Mouse (Mus musculus) intestine, embryonic 15.5 days (tissue): ENCODE results near the gene Gm37240. TPM values are rescaled to one million over a fixed set of nuclear protein-coding genes. Genes with fewer than 3 reads are reported as not detected.

Source experiments
- ATAC-seq: fragments of 200-750 bp; cut with Nextera tagmentation; 2 replicates; pipeline ENCODE4 v1.8.0; 2017; ENCODE audit warnings: moderate TSS enrichment, moderate library complexity
- H3K27ac ChIP-seq: fragments of 300-500 bp; sonication (generic); 2 replicates; pipeline ENCODE4 v1.5.1; 2015; ENCODE audit warnings: mild to moderate bottlenecking, inconsistent platforms
- H3K27me3 ChIP-seq: fragments of 300-500 bp; sonication (generic); replicated peaks from 2 replicates; pipeline ENCODE4 v1.6.1; 2015; ENCODE audit warnings: inconsistent platforms
- H3K36me3 ChIP-seq: fragments of 300-500 bp; sonication (generic); 2 replicates; pipeline ENCODE4 v1.6.1; 2015; ENCODE audit warnings: inconsistent platforms
- H3K4me1 ChIP-seq: fragments of 300-500 bp; sonication (generic); replicated peaks from 2 replicates; pipeline ENCODE4 v1.6.1; 2015; ENCODE audit warnings: inconsistent platforms
- H3K4me2 ChIP-seq: fragments of 300-500 bp; sonication (generic); replicated peaks from 2 replicates; pipeline ENCODE4 v1.6.1; 2015; ENCODE audit warnings: mild to moderate bottlenecking, inconsistent platforms
- H3K4me3 ChIP-seq: fragments of 300-500 bp; sonication (generic); replicated peaks from 2 replicates; pipeline ENCODE4 v1.5.1; 2015; ENCODE audit warnings: inconsistent platforms
- H3K9ac ChIP-seq: fragments of 300-500 bp; sonication (generic); 2 replicates; pipeline ENCODE4 v1.6.1; 2015; ENCODE audit warnings: inconsistent platforms
- H3K9me3 ChIP-seq: fragments of 300-500 bp; sonication (generic); 2 replicates; pipeline ENCODE4 v1.6.1; 2016; ENCODE audit warnings: inconsistent platforms
- WGBS: fragments of 180-500 bp; shearing (Covaris S2); methylation state at CpG from one replicate; pipeline ENCODE4 v1.1.7; 2015; 5-methylcytosine and 5-hydroxymethylcytosine counted together
- polyA plus RNA-seq: library from polyadenylated mRNA; unstranded; fragments of >200 nt; fragmentation: Nextera tagmentation; extraction: Ambion mirVana; gene quantifications from 2 replicates; pipeline ENCODE4 v1.2.1, GENCODE M21; 2015

The Gm37240 gene
- polyA plus RNA-seq, 1 experiment from 2014 or later = 6.5 TPM

GRCm38 (mm10) chr3:85860996-85861395, 26.3 kb downstream of the Gm37240 start:
- no peaks in the 10 kb centered on the region for H3K9me3 ChIP-seq
- no peak for ATAC-seq
- WGBS = 77% methylated on average over 5 of the region's 5 CpGs
- H3K4me3 ChIP-seq = no peak overlapping the region
- H3K4me2 ChIP-seq = no peak overlapping the region
- no peak overlapping the region for H3K9ac ChIP-seq
- no peaks in the 10 kb centered on the region for H3K36me3 ChIP-seq
- H3K27me3 ChIP-seq = no peaks in the 10 kb centered on the region
- no peaks in the 10 kb centered on the region for H3K4me1 ChIP-seq
- no peak overlapping the region for H3K27ac ChIP-seq

GRCm38 (mm10) chr3:85859311-85859710, 28.0 kb downstream of the Gm37240 start:
- no peak overlapping the region for H3K4me3 ChIP-seq
- 73% methylated on average over 6 of the region's 6 CpGs for WGBS
- H3K27ac ChIP-seq = no peak overlapping the region
- no peaks in the 10 kb centered on the region for H3K27me3 ChIP-seq
- H3K9me3 ChIP-seq = no peaks in the 10 kb centered on the region
- no peak for ATAC-seq
- no peak overlapping the region for H3K9ac ChIP-seq
- no peaks in the 10 kb centered on the region for H3K36me3 ChIP-seq
- no peaks in the 10 kb centered on the region for H3K4me1 ChIP-seq
- H3K4me2 ChIP-seq = no peak overlapping the region

GRCm38 (mm10) chr3:85858140-85859135, 28.9 kb downstream of the Gm37240 start:
- Histone ChIP-seq H3K4me1 (no peaks in the 10 kb centered on the region), H3K4me3 (no peak overlapping the region), H3K36me3 (no peaks in the 10 kb centered on the region), H3K27me3 (no peaks in the 10 kb centered on the region), H3K4me2 (no peak overlapping the region), H3K9ac (no peak overlapping the region), H3K27ac (no peak overlapping the region), H3K9me3 (no peaks in the 10 kb centered on the region)
- 69% methylated on average over 11 of the region's 11 CpGs for WGBS
- ATAC-seq = no peak

- no peaks in the 10 kb centered on the region for H3K9me3 ChIP-seq
- H3K9ac ChIP-seq = no peak overlapping the region
- H3K4me2 ChIP-seq = no peak overlapping the region
- H3K4me1 ChIP-seq = no peaks in the 10 kb centered on the region
- H3K36me3 ChIP-seq = no peaks in the 10 kb centered on the region
- H3K27me3 ChIP-seq = no peaks in the 10 kb centered on the region
- H3K4me3 ChIP-seq = no peak overlapping the region
- 56% methylated on average over 4 of the region's 4 CpGs for WGBS
- no peak for ATAC-seq
- no peak overlapping the region for H3K27ac ChIP-seq
Observed at GRCm38 (mm10) chr3:85857083-85857482, 30.2 kb downstream of the Gm37240 start.

- no peaks in the 10 kb centered on the region for H3K4me1 ChIP-seq
- H3K9me3 ChIP-seq = no peaks in the 10 kb centered on the region
- no peak overlapping the region for H3K27ac ChIP-seq
- H3K4me3 ChIP-seq = no peak overlapping the region
- H3K4me2 ChIP-seq = no peak overlapping the region
- WGBS = 85% methylated on average over 5 of the region's 5 CpGs
- ATAC-seq = no peak
- no peak overlapping the region for H3K9ac ChIP-seq
- H3K27me3 ChIP-seq = no peaks in the 10 kb centered on the region
- no peaks in the 10 kb centered on the region for H3K36me3 ChIP-seq
Observed at GRCm38 (mm10) chr3:85855947-85856346, 31.4 kb downstream of the Gm37240 start.

GRCm38 (mm10) chr3:85855043-85855442, 32.3 kb downstream of the Gm37240 start:
- Histone ChIP-seq H3K27ac (no peak overlapping the region), H3K9ac (no peak overlapping the region), H3K9me3 (no peaks in the 10 kb centered on the region), H3K36me3 (no peaks in the 10 kb centered on the region), H3K27me3 (no peaks in the 10 kb centered on the region), H3K4me2 (no peak overlapping the region), H3K4me3 (no peak overlapping the region), H3K4me1 (no peaks in the 10 kb centered on the region)
- 91% methylated on average over 3 of the region's 3 CpGs for WGBS
- ATAC-seq = no peak

GRCm38 (mm10) chr3:85854143-85854542, 33.2 kb downstream of the Gm37240 start:
- Histone ChIP-seq H3K9me3 (no peaks in the 10 kb centered on the region), H3K36me3 (no peaks in the 10 kb centered on the region), H3K4me3 (no peak overlapping the region), H3K4me1 (no peaks in the 10 kb centered on the region), H3K4me2 (no peak overlapping the region), H3K27ac (no peak overlapping the region), H3K27me3 (no peaks in the 10 kb centered on the region), H3K9ac (no peak overlapping the region)
- no peak for ATAC-seq
- 86% methylated on average over 6 of the region's 6 CpGs for WGBS

GRCm38 (mm10) chr3:85853715-85854114, 33.6 kb downstream of the Gm37240 start:
- Histone ChIP-seq H3K9me3 (no peaks in the 10 kb centered on the region), H3K27ac (no peak overlapping the region), H3K27me3 (no peaks in the 10 kb centered on the region), H3K4me1 (no peaks in the 10 kb centered on the region), H3K9ac (no peak overlapping the region), H3K4me2 (no peak overlapping the region), H3K4me3 (no peak overlapping the region), H3K36me3 (no peaks in the 10 kb centered on the region)
- 89% methylated on average over 4 of the region's 4 CpGs for WGBS
- no peak for ATAC-seq

GRCm38 (mm10) chr3:85850079-85850478, 37.2 kb downstream of the Gm37240 start:
- no peaks in the 10 kb centered on the region for H3K36me3 ChIP-seq
- WGBS = 93% methylated on average over 1 of the region's 1 CpGs
- H3K27me3 ChIP-seq = no peaks in the 10 kb centered on the region
- no peak overlapping the region for H3K27ac ChIP-seq
- no peak overlapping the region for H3K4me3 ChIP-seq
- no peaks in the 10 kb centered on the region for H3K9me3 ChIP-seq
- no peaks in the 10 kb centered on the region for H3K4me1 ChIP-seq
- H3K4me2 ChIP-seq = no peak overlapping the region
- H3K9ac ChIP-seq = no peak overlapping the region
- no peak for ATAC-seq

- ATAC-seq = no peak
- no peak overlapping the region for H3K4me3 ChIP-seq
- H3K27ac ChIP-seq = no peak overlapping the region
- H3K4me2 ChIP-seq = no peak overlapping the region
- H3K9me3 ChIP-seq = no peaks in the 10 kb centered on the region
- no peaks in the 10 kb centered on the region for H3K27me3 ChIP-seq
- peaks cover 9% of the 10 kb centered on the region; the same call in 1 of the 2 replicates for H3K4me1 ChIP-seq
- H3K9ac ChIP-seq = no peak overlapping the region
- no peaks in the 10 kb centered on the region for H3K36me3 ChIP-seq
- 89% methylated on average over 1 of the region's 1 CpGs for WGBS
Observed at GRCm38 (mm10) chr3:85846316-85846715, 41.0 kb downstream of the Gm37240 start.

- no peak overlapping the region for H3K9ac ChIP-seq
- H3K36me3 ChIP-seq = no peaks in the 10 kb centered on the region
- no peak overlapping the region for H3K27ac ChIP-seq
- H3K4me1 ChIP-seq = peaks cover 9% of the 10 kb centered on the region; the same call in 1 of the 2 replicates
- no peak overlapping the region for H3K4me2 ChIP-seq
- H3K27me3 ChIP-seq = no peaks in the 10 kb centered on the region
- no peaks in the 10 kb centered on the region for H3K9me3 ChIP-seq
- no peak for ATAC-seq
- no peak overlapping the region for H3K4me3 ChIP-seq
- 74% methylated on average over 6 of the region's 6 CpGs for WGBS
Observed at GRCm38 (mm10) chr3:85845341-85845740, 42.0 kb downstream of the Gm37240 start.

GRCm38 (mm10) chr3:85842881-85843218, 44.5 kb downstream of the Gm37240 start:
- Histone ChIP-seq H3K36me3 (no peaks in the 10 kb centered on the region), H3K4me2 (no peak overlapping the region), H3K9ac (no peak overlapping the region), H3K9me3 (no peaks in the 10 kb centered on the region), H3K27ac (no peak overlapping the region), H3K27me3 (no peaks in the 10 kb centered on the region), H3K4me1 (peaks cover 9% of the 10 kb centered on the region; the same call in 1 of the 2 replicates), H3K4me3 (no peak overlapping the region)
- peak; percentile 59; the same call in 1 of the 2 replicates for ATAC-seq
